Mouse (Mus musculus): ENCODE measurements around the gene Scn1b. TPM values are rescaled to one million over a fixed set of nuclear protein-coding genes. Genes with fewer than 3 reads are reported as not detected.

Gene Scn1b
- 30.3 and 42.4 TPM in 2 replicates for polyA plus RNA-seq (2012; rRNA removed)

DNA sequence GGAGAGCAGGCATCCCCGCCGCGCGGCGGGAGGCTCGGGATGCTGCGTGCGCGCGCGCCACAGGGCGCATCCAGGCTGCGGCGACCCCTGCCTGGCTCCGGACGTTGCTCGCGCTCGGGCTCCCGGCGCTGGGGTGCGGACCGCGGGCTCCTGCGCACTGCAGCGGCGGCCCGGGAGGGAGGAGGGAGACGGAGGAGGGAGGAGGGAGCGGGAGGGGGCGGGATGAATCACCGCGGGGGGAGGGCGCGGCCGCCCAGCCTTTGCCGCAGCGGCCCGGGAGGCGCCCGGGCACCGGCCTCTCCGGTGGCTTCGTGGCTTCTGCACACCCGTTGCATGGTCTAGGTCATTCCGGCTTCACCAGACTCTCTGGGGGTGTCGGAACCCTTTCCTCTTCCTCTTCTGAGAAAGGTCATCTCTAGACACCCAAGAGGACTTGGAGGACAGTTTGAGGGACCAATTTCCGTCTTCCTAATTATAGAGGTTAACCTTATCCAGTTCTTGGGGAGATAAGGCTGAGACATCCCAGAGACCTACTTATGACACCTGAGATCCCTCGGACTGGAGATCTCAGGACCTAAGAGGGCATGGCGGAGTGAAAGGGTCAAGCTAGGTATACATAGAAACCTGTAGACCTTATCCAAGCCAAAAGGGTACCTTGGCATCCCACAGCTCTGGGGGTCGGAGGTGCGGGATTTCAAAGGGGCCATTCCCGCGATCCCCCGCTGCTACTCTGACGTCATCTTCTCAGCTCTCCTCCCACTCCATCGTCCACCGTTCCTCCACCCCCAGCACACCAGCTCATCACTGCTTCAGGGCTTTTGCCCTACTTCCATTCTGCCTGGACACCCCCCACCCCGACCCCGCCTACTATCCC lies at the start of gene Scn1b:
TSS of gene Scn1b (minus strand) at position 153 of the 874 bp plus-strand sequence.
- DNase-seq (ENCODE audit: low read depth), result no peak

DNA sequence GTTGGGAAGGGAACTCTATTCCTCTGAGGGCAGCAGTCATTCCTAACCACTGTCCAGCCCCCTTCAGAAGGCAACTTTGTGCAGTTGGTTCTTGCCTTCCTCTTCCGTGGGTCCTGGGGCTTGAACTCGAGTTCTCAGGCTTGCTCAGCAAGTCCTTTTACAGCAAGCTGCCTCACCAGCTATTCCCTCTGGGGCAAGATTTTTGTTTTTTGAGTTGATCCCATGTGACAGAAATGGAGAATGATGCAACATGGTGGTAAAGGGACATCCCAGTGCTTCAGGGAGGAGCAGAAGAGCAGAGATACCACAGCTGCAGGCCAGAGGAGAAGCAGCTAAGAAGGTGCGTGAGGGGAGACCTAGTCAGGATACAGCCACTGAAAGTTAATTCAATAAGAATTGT lies 48.3 kb upstream of the Scn1b start:
- DNase-seq (ENCODE audit: low read depth), result no peak

- no peak for DNase-seq (ENCODE audit: low read depth)
Measured at GRCm38 (mm10) chr7:31174466-31174865, 47.7 kb upstream of the Scn1b start.

DNA sequence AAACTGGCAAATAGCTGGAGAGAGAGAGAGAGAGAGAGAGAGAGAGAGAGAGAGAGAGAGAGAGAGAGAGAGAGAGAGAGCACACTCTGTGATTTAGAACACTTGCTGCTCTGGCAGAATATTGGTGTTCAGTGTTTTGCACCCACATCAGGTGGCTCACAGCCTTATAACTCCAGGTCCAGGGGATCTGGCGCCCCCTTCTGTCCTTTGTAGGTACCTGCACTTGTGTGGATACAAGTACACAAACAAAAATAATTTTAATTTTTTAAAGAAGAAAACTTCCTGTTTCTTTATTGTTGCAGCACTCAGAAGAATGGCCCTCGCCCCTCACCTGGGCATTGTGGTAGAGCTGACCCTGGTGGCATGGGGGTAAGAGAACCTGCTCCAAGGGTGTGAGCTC lies 45.4 kb upstream of the Scn1b start:
- DNase-seq (ENCODE audit: low read depth), result no peak

- DNase-seq (ENCODE audit: low read depth), result no peak
Measured at GRCm38 (mm10) chr7:31170520-31170919, 43.7 kb upstream of the Scn1b start.

DNA sequence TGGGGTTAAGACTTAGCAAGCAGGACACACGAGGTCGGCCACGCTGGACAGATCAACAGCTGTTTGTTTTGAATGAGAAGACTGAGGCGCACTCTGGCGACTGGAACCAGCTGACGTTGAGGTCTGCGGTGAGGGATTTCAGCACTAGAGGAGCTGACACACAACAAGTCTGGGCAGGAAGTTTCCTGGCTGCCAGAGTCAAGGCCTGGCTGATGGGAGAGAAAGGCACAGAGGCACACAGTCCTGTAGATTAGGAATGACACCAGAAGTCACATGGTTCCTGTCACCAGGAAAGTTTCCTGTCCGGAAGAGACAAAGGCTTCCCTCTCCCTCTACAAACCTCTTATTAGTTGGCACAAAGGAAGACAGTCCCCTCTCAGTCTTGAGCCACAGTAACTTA lies 41.6 kb upstream of the Scn1b start:
- no peak for DNase-seq (ENCODE audit: low read depth)

GRCm38 (mm10) chr7:31164748-31165147 lies 37.9 kb upstream of the Scn1b start:
- DNase-seq (ENCODE audit: low read depth), result no peak

DNA sequence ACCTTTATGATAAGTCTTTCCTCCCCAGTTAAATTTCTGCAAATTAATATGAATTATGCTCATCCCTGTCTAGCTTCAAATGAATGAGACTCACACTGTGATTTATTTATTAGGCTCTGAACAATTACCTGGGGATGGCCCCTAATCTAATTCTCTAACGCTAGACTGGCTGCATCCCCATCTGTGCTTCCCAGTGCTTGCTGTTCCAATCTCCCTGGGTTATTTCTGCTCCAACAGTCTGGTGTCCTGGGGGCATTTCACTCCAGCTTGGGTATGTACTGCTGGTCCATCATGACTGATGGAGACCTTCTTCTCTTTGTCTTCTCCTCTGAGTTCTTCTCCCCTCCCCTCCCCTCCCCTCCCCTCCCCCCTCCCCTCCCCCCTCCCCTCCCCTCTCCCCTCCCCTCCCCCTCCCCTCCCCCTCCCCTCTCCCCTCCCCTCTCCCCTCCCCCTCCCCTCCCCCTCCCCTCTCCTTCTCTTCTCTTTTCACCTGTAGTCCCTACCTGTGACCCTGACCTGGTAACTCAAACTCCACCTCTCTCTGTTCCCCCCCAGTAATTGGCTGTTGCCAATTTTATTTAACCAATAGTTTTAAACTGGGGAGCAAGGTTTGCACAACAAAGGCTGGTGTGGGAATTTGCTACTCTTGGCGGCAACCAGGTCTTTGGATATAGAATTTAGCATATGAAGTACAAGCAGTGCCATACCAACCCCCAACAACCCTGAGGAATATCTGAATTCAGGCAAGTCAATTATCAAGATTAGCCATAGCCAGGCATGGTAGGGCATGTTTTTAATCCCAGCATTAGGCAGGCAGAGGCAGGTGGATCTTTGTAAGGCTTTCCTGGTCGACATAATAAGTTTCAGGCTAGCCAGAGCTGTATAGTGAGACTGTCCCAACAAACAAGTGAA lies 37.1 kb upstream of the Scn1b start:
- DNase-seq (ENCODE audit: low read depth), result peak; percentile 80

DNA sequence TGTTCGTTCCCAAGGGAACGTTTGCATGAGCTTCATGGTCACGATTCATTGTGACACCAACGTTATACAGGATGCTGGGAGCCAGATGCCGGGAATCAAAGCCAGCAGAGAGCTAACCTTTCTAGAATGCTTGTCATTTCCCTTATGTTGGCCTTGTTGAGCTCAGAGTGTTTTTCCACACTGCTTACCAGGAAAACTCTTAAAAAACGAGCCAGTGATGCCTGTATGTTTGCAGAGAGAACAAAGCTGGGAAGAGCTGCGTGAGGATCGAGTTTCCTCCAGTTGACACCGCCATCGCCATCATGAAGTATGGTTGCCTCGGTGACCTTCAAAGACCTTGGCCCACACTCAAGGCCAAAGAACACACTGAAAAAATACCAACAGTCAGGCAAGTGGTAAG lies 35.5 kb upstream of the Scn1b start:
- DNase-seq (ENCODE audit: low read depth), result no peak

- DNase-seq (ENCODE audit: low read depth), result no peak
Measured at GRCm38 (mm10) chr7:31161831-31162230, 35.0 kb upstream of the Scn1b start.

- no peak for DNase-seq (ENCODE audit: low read depth)
Measured at GRCm38 (mm10) chr7:31161246-31161645, 34.4 kb upstream of the Scn1b start.

DNA sequence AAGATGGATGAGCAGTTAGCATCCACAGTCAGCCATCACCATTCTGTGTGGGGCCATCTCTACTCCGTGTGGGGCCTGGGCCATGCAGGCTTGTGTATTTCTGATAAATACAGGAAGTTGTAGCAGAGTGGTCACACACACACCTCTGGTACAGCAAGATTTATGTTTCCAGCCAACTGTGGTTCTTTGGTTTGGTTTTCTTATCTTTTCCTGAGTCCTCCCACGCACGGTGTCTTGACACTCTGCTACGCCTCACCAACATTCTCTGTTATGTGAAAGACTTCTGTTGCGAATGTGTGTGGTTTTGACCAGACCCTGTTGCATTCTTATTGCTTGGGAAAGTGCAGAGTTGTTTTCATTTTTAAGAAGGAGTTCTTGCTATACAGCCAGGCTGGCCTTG lies 34.0 kb upstream of the Scn1b start:
- no peak for DNase-seq (ENCODE audit: low read depth)

DNA sequence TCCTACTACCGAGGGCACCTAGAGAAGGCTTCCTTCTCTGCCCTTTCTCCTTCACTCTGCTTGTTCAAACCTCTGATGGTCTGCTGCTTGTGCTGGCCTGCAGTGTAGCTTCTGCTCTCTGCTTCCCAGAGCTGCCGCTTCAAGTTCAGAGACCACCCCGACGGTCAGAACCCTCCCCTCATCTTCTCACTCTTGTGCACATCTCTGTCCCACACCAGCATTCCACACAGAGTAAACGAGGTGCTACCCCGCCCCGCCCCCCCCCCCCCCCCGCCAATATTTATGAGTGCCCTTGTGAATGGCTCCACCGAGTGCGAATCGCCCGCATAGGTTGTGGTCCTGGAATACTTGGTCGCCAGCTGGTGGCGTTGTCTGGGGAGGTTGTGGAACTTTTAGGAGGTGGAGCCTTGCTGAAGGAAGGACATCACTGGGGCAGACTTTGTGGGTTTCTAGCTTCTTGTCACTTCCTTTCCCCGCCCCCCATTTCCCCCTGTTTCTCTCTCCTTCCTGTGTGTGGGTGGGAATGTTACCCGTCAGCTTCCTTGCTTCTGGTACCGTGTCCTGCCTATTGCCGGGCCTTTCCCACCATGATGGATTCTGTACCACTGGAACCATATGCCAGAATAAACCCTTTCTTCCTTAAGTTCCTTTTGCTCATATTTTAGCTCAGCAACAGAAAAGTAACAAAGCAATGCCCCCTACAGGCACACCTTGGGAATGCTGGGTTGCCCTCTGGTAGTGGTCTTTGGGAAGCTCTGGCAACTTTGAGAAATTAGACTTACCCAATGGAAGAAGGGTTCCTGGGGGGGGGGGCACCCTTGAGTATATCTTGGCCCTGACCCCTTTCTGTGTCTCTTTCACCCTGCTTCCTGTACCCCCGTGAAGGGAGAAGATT lies 29.5 kb upstream of the Scn1b start:
- no peak for DNase-seq (ENCODE audit: low read depth)

DNA sequence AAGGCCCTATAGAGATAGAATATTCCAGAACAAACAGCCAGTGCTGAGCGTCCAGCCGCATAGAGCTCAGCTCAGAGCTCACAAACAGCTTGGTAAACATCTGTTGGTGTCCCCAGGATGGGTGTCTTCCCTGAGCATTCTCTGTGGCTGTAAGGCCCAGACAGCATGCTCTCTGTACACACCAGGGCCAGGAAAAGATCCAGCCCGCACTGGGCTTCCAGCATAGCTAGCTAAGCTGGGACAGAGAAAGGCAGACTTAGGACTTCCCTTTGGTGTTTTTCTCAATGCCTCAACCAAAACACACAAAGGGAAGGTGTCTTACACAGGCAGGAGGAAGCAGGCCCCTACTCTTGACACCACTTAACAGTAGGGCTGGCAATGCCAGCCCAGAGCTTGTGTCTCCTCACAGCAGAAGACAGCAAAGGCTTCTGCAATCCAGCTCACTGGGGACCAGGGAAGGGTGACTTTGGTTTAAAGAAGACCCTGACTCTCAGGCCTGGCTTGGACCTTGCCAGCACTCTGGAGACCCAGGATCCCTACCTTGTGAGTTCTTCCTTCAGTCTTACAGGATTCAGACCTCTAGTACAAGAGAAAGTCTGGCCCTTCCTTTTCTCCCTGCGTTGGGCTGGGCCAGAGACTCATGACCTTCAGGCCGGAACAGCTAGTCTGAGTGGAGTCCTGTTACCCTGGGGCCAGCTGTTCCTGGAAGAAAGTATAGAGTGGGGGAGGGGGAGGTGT lies 28.7 kb upstream of the Scn1b start, which contains the start of gene Gramd1a:
TSS of gene Gramd1a (minus strand) at position 601 of the 738 bp plus-strand sequence.
- DNase-seq (ENCODE audit: low read depth), result no peak

DNA sequence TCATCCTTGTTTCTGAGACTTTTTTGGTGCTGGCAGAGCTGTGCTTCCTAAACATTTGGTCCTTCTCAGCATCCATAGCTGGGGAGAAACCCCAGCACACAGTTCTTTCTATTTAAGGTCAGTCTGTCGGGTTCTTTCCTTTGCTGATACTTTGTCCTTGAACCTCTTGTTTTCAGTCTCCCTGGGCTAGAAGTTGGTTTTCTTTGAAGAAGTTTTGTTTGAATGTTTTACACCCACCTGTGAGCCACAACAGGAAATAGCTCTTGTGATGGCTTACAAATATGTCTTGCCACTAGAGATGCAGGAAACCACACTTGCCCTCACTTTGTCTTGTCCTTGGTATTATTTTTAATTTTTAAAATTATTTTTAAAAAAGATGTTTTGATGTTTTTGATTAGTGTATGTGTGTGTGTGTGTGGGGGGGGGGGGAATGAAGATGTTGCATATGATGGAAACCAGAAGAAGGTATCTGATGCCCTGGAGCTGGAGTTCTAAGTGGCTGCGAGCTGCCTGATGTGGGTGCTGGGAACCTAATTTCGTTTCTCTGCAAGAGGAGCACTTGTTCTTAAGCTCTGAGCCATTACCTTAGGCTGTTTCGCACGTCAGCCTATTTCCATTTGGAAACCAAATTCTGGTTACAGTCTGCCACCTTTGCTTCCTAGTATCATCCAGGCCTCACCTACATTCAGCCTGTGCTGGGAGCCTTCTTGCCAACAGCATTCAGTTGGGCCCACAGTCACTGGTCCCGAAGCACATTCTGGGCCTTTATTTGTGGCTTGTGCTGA lies 26.9 kb upstream of the Scn1b start:
- no peak for DNase-seq (ENCODE audit: low read depth)

GRCm38 (mm10) chr7:31151301-31152241 lies 24.8 kb upstream of the Scn1b start:
- no peak for DNase-seq (ENCODE audit: low read depth)

DNA sequence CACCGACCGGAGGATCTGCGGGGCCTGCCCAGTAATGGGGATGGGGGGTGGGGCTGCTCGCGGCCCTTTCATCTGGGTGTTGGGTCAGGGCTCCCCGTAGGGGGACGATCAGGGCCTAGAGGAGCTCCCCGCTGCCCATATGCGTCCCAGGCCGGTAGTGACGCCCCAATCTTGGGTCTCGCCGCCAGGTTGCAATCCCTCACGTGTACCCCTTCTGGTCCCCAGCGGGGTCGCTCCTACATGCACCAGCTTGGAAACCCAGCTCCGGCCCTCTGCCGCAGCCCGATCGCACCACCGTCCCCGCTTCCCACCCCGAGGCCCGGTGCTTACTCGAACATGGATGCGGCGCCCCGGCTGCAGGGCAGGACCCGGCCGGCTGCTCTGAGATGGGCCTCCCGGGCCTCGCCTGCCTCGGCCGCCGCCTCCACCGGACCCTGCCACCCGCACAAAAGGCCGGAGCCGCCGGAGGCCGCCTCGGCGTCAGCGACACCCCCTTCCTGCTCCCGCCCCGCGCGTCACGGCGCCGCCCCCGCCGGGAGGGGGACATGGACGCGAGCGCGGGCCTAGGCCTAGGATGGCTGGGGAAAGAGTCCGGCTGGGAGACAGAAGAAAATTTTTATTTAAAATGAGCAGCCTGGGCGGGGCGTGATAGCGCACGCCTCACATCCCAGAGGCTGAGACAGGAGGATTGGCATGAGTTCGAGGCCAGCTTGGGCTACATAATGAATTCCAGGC lies 23.9 kb upstream of the Scn1b start:
- no peak for DNase-seq (ENCODE audit: low read depth)

All from gonadal fat pad, adult 2 months (tissue).